In genomic region chrX:167381583-167382046, GRCm38 (mm10) we compare ENCODE assay signal across 8 mouse cellular contexts. TPM values are rescaled to one million over a fixed set of nuclear protein-coding genes. Genes with fewer than 3 reads are reported as not detected.
A peak's percentile ranks its signal among the peaks of the same experiment; 100 is the strongest.
DNase-seq lines count a peak whose midpoint lies in the region; ATAC-seq and TF ChIP-seq lines count a peak whose summit lies in the region.

No protein-coding gene starts in this region.

- H3K4me3 ChIP-seq in neural tube, embryonic 11.5 days (ENCODE audit: low read depth, low read length) = peak overlapping the region; percentile 47
- H3K4me3 ChIP-seq in brown adipose tissue, adult 24 weeks (ENCODE audit: insufficient read depth, low read depth, low read length) = peak overlapping the region; percentile 81
- peak overlapping the region; percentile 54 for H3K4me3 ChIP-seq in heart, postnatal 0 days (ENCODE audit: low read depth, low read length)
- peak overlapping the region; percentile 56 for H3K4me3 ChIP-seq in limb, embryonic 12.5 days (replicated peaks)
- H3K4me3 ChIP-seq in midbrain, embryonic 14.5 days (replicated peaks; ENCODE audit: low read depth, low read length) = peak overlapping the region; percentile 49

- ATAC-seq in neural tube, embryonic 11.5 days (ENCODE audit: insufficient read depth, low FRiP score, low TSS enrichment) = no peak
- no peak; the same call in 1 of the 2 replicates for ATAC-seq in heart, postnatal 0 days (ENCODE audit: insufficient read depth, low read depth)
- ATAC-seq in limb, embryonic 12.5 days (ENCODE audit: insufficient number of reproducible peaks, insufficient read depth, low FRiP score, low TSS enrichment, low read depth) = 0 out of 2 replicates have a peak, but pooled peaks have one; percentile 42
- ATAC-seq in midbrain, embryonic 14.5 days (ENCODE audit: low FRiP score, low TSS enrichment) = peak; percentile 25; the same call in 1 of the 2 replicates
- ATAC-seq in inflammation-experienced regulatory T-cells, adult 6 months = no peak

- peak overlapping the region; percentile 64 for H3K4me2 ChIP-seq in neural tube, embryonic 11.5 days (ENCODE audit: low read depth)
- peak overlapping the region; percentile 70 for H3K4me2 ChIP-seq in heart, postnatal 0 days (ENCODE audit: low read depth, low read length)
- peak overlapping the region; percentile 65 for H3K4me2 ChIP-seq in limb, embryonic 12.5 days
- peak overlapping the region; percentile 80 for H3K4me2 ChIP-seq in midbrain, embryonic 14.5 days (ENCODE audit: low read length)

- peak overlapping the region; percentile 63 for H3K9ac ChIP-seq in neural tube, embryonic 11.5 days (ENCODE audit: low read length)
- H3K9ac ChIP-seq in heart, postnatal 0 days (replicated peaks; ENCODE audit: low read depth, low read length) = peak overlapping the region; percentile 55
- H3K9ac ChIP-seq in limb, embryonic 12.5 days (replicated peaks) = peak overlapping the region; percentile 70
- peak overlapping the region; percentile 55; the same call in 1 of the 2 replicates for H3K9ac ChIP-seq in midbrain, embryonic 14.5 days (replicated peaks; ENCODE audit: low read length)

- TF ChIP-seq CTCF in heart, postnatal 0 days (IDR thresholded peaks at IDR 0.05; ENCODE audit: low read depth) = no peak

- H3K36me3 ChIP-seq in neural tube, embryonic 11.5 days (ENCODE audit: control insufficient read depth, insufficient read depth, low read length) = no peaks in the 10 kb centered on the region
- no peaks in the 10 kb centered on the region for H3K36me3 ChIP-seq in heart, postnatal 0 days (replicated peaks; ENCODE audit: control insufficient read depth, insufficient read depth, low read length)
- H3K36me3 ChIP-seq in limb, embryonic 12.5 days = no peaks in the 10 kb centered on the region
- H3K36me3 ChIP-seq in midbrain, embryonic 14.5 days (ENCODE audit: control insufficient read depth, insufficient read depth, low read length) = no peaks in the 10 kb centered on the region

- H3K27ac ChIP-seq in neural tube, embryonic 11.5 days (ENCODE audit: low read depth, low read length) = no peak overlapping the region
- H3K27ac ChIP-seq in brown adipose tissue, adult 24 weeks (replicated peaks; ENCODE audit: low read depth, low read length) = no peak overlapping the region
- H3K27ac ChIP-seq in heart, postnatal 0 days (ENCODE audit: low read depth) = peak overlapping the region; percentile 70; the same call in 1 of the 2 replicates
- no peak overlapping the region for H3K27ac ChIP-seq in limb, embryonic 12.5 days
- H3K27ac ChIP-seq in midbrain, embryonic 14.5 days (replicated peaks; ENCODE audit: low read depth, low read length) = no peak overlapping the region

- H3K9me3 ChIP-seq in neural tube, embryonic 11.5 days (ENCODE audit: control insufficient read depth, low read length) = no peaks in the 10 kb centered on the region
- no peaks in the 10 kb centered on the region for H3K9me3 ChIP-seq in heart, postnatal 0 days (replicated peaks; ENCODE audit: control insufficient read depth, low read length)
- H3K9me3 ChIP-seq in limb, embryonic 12.5 days = no peaks in the 10 kb centered on the region
- H3K9me3 ChIP-seq in midbrain, embryonic 14.5 days (ENCODE audit: control insufficient read depth, low read length) = no peaks in the 10 kb centered on the region

- 10% methylated on average over 18 of the region's 18 CpGs for WGBS in neural tube, embryonic 11.5 days
- WGBS in heart, postnatal 0 days = 15% methylated on average over 18 of the region's 18 CpGs
- WGBS in limb, embryonic 12.5 days = 20% methylated on average over 18 of the region's 18 CpGs
- 20% methylated on average over 18 of the region's 18 CpGs for WGBS in midbrain, embryonic 14.5 days

- no peaks in the 10 kb centered on the region for H3K4me1 ChIP-seq in neural tube, embryonic 11.5 days (ENCODE audit: control insufficient read depth, insufficient read depth, low read length)
- no peaks in the 10 kb centered on the region for H3K4me1 ChIP-seq in brown adipose tissue, adult 24 weeks (ENCODE audit: control insufficient read depth, insufficient read depth, insufficient read length, low read length)
- no peaks in the 10 kb centered on the region for H3K4me1 ChIP-seq in heart, postnatal 0 days (ENCODE audit: control insufficient read depth, insufficient read depth)
- no peaks in the 10 kb centered on the region for H3K4me1 ChIP-seq in limb, embryonic 12.5 days (replicated peaks)
- H3K4me1 ChIP-seq in midbrain, embryonic 14.5 days (ENCODE audit: control insufficient read depth, insufficient read depth, low read length) = no peaks in the 10 kb centered on the region

- peak; percentile 35 for DNase-seq in neural tube, embryonic 11.5 days (ENCODE audit: low spot score)
- DNase-seq in neural tube, embryonic 10.5 days (ENCODE audit: extremely low spot score, low spot score) = no peak
- DNase-seq in heart, postnatal 0 days (ENCODE audit: low spot score) = no peak
- peak; percentile 36 for DNase-seq in midbrain, embryonic 14.5 days
- no peak for DNase-seq in cerebellum, adult 9-11 months

- peaks cover 4% of the 10 kb centered on the region; the same call in 1 of the 2 replicates for H3K27me3 ChIP-seq in neural tube, embryonic 11.5 days (ENCODE audit: control insufficient read depth, insufficient read depth, low read length)
- no peaks in the 10 kb centered on the region for H3K27me3 ChIP-seq in heart, postnatal 0 days (ENCODE audit: control insufficient read depth, insufficient read depth, low read length)
- H3K27me3 ChIP-seq in limb, embryonic 12.5 days = peaks cover 50% of the 10 kb centered on the region
- H3K27me3 ChIP-seq in midbrain, embryonic 14.5 days (ENCODE audit: control insufficient read depth, insufficient read depth, low read length) = peaks cover 9% of the 10 kb centered on the region

- no peak for TF ChIP-seq EP300 in heart, postnatal 0 days (IDR thresholded peaks at IDR 0.05; ENCODE audit: low read depth)

RNA-seq across cellular contexts. Expression of gene Prps2, which starts 0.9 kb away (rescaled TPM):
- 19.3 and 19.8 TPM in 2 replicates for polyA plus RNA-seq in neural tube, embryonic 11.5 days (2014; fragmentation: Nextera tagmentation; extraction: Ambion mirVana)
- polyA plus RNA-seq in brown adipose tissue, adult 24 weeks (2012; ENCODE audit: insufficient read depth, insufficient read length, missing spikeins) = 3.1 and 3.3 TPM in 2 replicates
- total RNA-seq in heart, postnatal 0 days (2014; rRNA removed; ENCODE audit: low replicate concordance) = 26.6 and 45.5 TPM in 2 replicates
- 16.6 and 17.0 TPM in 2 replicates for polyA plus RNA-seq in heart, postnatal 0 days (2015; fragmentation: Nextera tagmentation; extraction: Ambion mirVana)
- polyA plus RNA-seq in limb, embryonic 12.5 days (2016; fragmentation: Nextera tagmentation; extraction: Ambion mirVana) = 11.7 and 12.7 TPM in 2 replicates
- polyA plus RNA-seq in midbrain, embryonic 14.5 days (2014; fragmentation: Nextera tagmentation; extraction: Ambion mirVana) = 4.1 and 7.1 TPM in 2 replicates
- 10 to 100 TPM; 59.6 to 81.4 (median 77.9) TPM for polyA plus RNA-seq in inflammation-experienced regulatory T-cells, adult 6 months (2017; shearing (Covaris generic))

RNA-seq across cellular contexts. Expression of gene Tlr7, which starts 51.3 kb away (rescaled TPM):
- polyA plus RNA-seq in neural tube, embryonic 11.5 days (2014; fragmentation: Nextera tagmentation; extraction: Ambion mirVana) = 0.49 and 0.65 TPM in 2 replicates
- 1.4 and 2.1 TPM in 2 replicates for polyA plus RNA-seq in brown adipose tissue, adult 24 weeks (2012; ENCODE audit: insufficient read depth, insufficient read length, missing spikeins)
- total RNA-seq in heart, postnatal 0 days (2014; rRNA removed; ENCODE audit: low replicate concordance) = 0.08 and 0.88 TPM in 2 replicates
- 0.26 and 0.33 TPM in 2 replicates for polyA plus RNA-seq in heart, postnatal 0 days (2015; fragmentation: Nextera tagmentation; extraction: Ambion mirVana)
- polyA plus RNA-seq in limb, embryonic 12.5 days (2016; fragmentation: Nextera tagmentation; extraction: Ambion mirVana) = 0.54 TPM in 2 replicates
- polyA plus RNA-seq in midbrain, embryonic 14.5 days (2014; fragmentation: Nextera tagmentation; extraction: Ambion mirVana) = 0.07 and 0.84 TPM in 2 replicates
- 1 to 10 TPM; 1.6 to 7.8 (median 4.4) TPM for polyA plus RNA-seq in inflammation-experienced regulatory T-cells, adult 6 months (2017; shearing (Covaris generic))

Comparison
In these comparisons a context has a peak if more than half of its experiments do, and no peak if none do; other contexts are left out.
1. DNase-seq: peak in neural tube, embryonic 11.5 days (single experiment) and midbrain, embryonic 14.5 days (single experiment); none in neural tube, embryonic 10.5 days (single experiment), heart, postnatal 0 days (single experiment) and cerebellum, adult 9-11 months (single experiment).
2. ATAC-seq: peak in limb, embryonic 12.5 days (single experiment) and midbrain, embryonic 14.5 days (single experiment); none in neural tube, embryonic 11.5 days (single experiment), heart, postnatal 0 days (single experiment) and inflammation-experienced regulatory T-cells, adult 6 months (single experiment).
3. Peak in every context shown above with its lines, with median percentiles within 50 percentile points of each other: H3K4me2 ChIP-seq, H3K4me3 ChIP-seq and H3K9ac ChIP-seq.